Mouse (Mus musculus) urinary bladder, postnatal 10 days (tissue): ENCODE data around the gene Ifnlr1.
"Not testable (repeated sequence)": the region's sequence is repeated elsewhere in the genome, so short reads cannot be mapped to it uniquely, and the experiment has no call there.

Experiments
- DNase-seq: peaks from one replicate; pipeline ENCODE4 v3.0.0; 2022; ENCODE audit warnings: low spot score

Ifnlr1 gene

DNA sequence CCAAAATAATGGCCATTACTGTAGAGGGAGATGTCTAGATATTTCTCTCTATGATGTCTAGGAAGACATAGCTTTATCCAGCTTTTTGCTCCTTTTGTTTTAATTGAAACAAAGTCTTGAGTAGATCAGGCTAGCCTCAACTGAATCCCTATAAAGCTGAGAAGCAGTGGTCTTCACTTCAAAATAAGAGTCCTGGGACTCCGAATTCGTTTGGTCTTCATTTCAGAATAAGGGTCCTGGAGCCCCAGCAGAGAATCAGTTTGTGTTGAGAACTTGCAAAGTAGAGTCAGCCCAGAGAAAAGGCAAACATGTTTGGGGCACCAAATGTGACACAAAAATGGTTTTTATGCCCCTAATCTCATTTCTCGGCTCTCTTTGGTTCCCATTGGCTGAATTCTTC lies 1.4 kb upstream of the Ifnlr1 start:
- no peak for DNase-seq

DNA sequence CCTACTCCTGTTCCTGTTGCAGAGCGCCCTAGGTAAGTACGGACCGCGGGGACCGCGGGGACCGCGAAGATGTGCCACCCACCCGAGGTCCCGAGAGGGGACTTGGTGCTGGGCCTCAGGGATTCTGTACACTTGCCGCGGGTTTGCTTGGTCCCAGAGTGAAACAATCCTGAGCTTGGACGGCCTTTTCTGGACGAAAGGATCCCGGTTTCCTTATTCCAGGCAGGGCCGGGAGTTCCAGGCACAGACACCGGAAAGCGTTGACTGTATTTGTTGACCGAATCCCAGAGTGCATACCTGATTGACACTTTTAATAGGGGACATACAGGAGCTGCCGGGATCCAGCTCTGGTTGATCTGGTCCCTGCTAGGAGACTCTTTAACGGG lies 474 bp downstream of the Ifnlr1 start:
- no peak for DNase-seq

DNA sequence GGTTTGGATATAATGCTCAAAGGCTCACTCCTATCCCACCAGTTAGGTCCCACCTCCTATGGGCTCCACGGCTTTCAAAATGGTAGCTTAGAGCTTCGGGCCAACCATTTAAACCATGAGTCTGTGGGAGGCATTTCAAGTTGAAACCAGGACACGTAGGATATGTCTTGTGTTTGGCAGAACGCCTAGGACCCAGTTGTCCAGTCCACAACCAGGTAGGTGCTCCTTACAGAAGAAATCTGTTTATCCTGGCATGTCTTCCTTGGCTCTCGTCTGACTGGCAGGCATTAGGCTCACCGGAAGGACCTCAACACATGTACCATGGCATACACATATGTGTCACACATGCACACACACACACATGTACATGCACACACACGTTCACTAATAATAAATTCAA lies 3.7 kb downstream of the Ifnlr1 start:
- DNase-seq = no peak

DNA sequence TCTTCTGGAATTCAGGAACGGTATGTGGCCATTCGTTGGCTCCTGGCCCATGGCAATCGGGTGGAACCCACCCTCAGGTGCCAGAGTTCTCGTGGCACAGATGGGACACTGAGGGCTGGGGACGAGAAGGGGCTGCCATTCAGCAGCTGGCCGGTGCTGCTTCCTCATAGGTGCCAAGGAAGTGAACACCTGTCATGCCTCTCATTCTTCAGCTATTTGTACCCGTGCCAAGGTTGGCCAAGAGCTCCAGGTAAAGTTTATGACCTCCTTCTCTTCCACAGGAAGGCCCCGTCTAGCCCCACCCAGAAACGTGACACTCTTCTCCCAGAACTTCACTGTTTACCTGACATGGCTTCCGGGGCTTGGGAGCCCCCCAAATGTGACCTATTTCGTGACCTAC lies 4.2 kb downstream of the Ifnlr1 start:
- no peak for DNase-seq

DNA sequence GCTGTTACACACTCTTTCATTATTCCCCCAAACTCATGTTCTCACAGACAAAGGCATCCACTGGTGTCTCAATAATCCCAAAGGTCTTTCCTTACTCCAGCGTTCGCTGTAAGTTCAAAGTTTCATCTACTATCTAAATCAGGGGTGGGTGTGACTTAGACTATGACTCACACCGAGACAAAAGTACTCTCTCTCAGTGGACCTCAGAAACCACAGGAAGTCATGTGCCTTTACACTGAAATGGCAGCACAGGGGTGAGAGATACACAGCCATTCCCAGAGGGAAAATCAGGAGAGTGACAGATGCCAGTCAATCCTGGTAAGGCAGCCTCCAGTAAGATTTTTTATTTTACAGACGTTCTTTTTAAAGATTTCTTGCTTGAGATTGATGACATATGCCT lies 6.8 kb downstream of the Ifnlr1 start:
- DNase-seq = no peak

DNA sequence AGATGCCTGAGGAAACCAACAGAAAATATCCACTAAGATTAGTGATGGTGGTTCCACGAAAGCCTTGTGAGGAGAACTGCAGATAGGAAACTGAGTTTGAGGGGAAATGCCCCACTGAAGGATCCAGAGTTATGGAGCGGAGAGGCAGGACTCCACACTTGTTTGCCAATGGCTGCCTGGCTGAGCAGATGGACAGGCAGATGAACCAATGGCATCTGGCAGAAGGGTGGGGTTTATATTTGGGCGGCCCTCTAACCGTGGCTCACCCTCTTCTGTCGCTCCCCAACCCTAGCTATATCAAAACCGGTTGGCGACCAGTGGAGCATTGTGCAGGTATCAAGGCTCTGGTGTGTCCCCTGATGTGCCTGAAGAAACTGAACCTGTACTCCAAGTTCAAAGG lies 12.4 kb downstream of the Ifnlr1 start:
- DNase-seq = no peak

DNA sequence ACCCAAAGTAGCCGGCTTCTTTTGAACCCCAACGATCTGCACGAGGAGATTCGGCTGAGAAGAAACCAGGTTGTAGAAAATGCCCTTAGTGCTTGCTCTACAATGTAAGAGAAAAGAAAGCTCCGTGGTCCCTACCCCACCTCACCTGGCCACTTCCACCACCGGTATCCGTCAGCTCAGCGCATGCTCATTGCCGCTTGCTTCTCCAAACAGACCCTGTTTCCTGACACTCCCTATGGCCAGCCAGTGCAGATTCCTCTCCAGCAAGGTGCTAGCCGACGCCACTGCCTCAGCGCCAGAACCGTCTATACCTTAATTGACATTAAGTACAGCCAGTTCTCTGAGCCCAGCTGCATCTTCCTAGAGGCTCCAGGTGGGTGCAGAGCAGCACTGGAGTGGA lies 17.4 kb downstream of the Ifnlr1 start:
- no peak for DNase-seq

DNA sequence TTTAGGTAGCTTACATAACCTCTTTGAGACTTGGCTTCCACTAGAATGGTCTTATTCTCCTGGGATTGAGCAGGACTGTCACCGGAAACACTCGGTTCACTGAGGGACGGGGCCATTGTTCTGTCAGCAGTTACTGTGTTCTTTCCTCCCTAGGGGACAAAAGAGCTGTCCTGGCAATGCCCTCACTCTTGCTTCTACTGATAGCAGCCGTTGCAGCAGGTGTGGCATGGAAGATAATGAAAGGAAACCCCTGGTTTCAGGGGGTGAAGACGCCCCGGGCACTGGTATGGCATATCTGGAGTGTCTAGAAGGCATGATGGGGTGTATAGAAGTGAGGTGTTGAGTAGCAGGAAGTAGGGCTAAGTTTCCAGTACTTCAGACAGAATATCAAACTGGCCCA lies 17.9 kb downstream of the Ifnlr1 start:
- no peak for DNase-seq

DNA sequence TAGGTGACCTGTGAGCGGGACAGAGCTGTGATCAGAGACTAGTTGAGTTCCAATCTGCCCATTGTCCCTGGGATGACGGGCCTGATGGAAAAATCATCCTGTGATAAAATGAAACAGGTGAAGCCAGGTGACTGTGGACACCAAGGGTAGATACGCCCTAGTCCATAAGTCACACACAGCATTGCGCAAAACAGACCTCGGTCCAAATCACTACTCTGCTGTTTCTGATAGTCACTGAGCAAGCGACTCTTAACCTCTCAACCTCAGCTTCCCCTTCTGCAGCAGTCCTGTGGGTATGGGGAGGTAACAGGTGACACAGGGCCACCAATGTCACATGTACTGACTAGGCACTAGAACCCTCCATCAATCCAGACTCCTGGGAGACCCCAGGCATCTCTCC lies 20.0 kb downstream of the Ifnlr1 start:
- DNase-seq = no peak

DNA sequence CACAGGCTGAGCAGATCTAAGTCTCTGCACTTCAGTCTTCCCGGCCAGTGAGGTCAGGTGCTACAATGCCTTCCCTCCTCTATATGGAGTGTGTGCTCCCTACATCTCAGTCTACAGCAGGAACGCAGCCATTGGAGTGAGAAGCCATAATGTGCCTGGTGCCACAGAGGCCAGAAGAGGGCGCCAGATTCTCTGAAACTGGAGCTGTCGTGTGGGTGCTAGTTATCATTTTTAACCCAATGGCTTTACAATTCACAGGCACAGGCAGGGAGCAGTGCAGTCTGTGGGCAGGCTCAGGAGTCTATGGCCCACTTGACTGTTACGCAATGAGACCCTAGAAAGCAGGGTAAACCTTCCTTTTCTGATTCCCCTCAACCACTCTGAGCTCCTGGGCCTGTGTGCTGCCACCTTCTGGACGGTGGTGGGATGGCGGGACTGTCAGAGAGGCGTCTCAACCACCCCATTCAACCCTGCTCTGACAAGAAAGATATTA lies 23.0 kb downstream of the Ifnlr1 start:
- DNase-seq = peak; percentile 38

DNA sequence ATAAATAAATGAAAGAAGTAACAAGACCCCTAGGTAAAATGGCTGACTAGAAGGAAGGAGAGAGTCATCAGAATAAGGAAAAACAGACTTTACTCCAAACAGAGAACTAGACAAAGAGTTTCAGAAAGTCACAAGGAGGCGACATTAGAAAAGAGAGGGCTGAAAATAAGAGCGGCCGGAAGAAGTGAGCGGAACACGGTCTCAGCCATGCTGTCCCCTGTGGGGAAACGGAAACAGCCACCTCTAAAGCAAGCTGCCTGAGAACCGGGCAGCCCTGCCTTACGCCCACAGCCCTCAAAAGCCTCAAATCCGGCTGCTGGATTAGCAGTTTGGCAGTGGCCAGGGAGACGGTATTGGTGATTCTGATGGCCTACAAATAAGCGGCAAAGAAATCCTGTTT lies 23.5 kb downstream of the Ifnlr1 start:
- no peak for DNase-seq

DNA sequence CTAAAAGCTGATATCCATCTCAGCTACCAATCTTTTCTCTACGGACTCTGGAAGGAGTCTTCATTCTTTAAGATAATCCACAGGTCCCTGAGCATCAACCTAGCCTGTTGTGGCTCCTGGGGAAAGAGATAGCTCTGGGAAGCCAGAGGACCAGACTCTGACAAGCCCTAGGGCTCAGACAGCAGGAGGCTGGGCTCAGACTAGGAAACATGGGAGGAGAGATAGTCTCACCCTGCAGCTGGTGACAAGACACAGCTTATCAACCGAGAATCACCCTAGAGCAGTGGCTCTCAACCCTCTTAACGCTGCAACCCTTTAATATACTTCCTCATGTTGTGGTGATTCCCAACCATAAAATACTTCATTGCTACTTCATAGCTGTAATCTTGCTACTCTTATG lies 24.3 kb downstream of the Ifnlr1 start:
- no peak for DNase-seq

DNA sequence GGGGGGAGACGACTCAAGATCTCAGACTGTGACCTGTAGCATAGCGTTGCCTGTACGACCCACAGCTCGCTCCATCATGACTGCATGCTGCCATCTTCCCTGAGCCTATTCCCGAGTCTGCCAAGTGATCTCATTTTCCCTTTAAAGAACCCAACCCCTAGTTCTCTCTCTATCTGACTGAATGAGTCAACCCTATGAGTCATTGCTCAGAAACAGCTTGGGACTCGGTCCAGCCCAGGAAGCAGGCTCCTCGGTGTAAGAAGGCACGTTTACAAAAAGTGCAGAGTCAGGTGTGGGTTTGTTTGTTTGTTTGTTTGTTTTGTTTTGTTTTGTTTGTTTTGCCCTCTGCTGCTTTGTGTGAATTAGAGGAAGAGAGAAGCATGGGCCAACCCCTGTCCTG lies 28.7 kb downstream of the Ifnlr1 start:
- DNase-seq = no peak

DNA sequence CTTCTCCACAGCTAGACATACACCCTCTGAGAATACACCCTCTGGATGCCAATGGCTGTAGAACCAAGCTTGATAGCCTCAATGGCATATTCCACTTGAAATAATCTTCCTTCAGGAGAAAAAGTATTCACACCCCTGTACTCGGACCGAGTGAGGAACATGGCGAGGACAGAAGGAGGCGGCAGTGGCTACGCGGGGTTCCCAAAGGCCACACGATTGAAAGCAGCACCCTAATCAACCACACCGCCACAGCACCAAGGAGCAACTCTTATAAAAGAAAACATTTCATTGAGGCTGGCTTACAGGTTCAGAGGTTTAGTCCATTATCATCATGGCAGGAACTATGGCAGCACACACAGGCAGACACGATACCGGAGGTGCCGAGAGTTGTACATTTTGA lies 30.4 kb downstream of the Ifnlr1 start:
- not testable (repeated sequence) for DNase-seq

DNA sequence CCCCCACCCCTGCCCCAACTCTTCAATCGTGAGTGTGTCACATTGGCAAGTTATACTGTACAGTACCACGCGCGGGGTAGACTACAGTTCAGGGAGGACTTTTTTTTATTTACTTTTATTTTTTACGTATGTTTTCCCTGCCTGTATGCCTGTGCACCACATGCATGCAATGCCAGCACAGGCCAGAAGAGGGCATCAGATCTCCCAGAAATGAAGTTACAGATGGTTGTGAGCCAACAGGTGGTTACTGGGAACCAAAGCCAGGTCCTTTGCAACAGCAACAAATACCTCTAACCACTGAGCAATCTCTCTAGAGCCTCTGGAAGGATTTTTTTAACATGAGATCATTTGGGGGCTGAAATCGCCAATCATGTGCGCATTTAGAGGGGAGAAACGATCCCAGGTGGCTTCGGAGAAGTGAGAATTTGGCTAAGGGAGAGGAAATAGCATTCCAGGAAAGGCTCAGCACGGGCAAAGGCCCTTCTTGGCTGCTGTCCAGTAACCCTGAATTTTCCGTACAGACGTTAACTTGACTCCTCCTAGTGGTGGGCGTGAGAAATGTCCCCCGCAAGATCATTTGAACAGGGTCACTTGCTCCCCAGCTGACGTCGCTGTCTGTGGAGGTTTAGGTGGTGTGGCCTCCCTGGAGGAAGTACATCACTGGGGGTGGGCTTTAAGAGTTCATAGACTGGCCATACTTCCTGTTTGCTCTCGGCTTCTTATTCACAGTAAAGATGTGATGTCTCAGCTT lies 36.6 kb downstream of the Ifnlr1 start:
- DNase-seq = no peak

DNA sequence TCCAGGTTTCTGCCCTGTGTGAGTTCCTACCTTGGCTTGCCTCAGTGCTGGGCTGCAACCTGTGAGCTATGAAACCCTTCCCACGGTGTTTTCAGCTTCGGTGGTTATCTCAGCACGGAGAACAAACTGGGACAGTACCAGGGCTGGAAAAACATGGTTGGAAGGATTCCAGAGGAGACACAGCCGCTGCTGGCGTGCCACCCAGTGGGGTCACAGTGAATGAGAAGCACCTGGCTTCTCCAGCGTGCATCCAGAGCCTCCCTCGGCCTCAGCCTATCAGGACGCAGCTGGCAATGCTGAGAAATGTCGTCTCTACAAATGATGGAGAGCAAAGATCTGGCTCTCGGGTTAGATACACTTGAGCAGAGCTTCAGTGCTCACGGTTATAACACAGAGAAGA lies 40.3 kb downstream of the Ifnlr1 start:
- no peak for DNase-seq

DNA sequence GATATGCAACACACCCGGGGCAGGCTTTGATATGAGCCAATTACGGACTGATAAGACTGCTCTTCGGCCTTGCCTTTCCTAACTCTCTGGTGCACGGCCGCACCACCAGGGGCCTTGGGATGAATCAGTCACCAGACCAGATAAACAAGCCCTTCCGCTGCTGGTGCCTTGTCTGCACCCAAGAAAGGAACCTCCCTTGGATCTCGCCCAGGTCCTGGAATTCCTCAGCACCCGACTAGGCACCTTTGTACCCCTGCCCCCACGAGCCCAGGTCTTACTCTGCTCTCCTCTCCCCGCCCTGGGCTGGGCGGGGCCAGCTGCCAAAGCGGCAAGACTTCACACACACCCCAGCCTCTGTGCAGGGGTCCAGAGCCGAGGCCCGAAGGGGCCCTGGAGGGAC lies 41.7 kb downstream of the Ifnlr1 start, which contains the start of gene Il22ra1:
Il22ra1 (plus strand) TSS at position 356 of the 400 bp plus-strand sequence.
- no peak for DNase-seq

DNA sequence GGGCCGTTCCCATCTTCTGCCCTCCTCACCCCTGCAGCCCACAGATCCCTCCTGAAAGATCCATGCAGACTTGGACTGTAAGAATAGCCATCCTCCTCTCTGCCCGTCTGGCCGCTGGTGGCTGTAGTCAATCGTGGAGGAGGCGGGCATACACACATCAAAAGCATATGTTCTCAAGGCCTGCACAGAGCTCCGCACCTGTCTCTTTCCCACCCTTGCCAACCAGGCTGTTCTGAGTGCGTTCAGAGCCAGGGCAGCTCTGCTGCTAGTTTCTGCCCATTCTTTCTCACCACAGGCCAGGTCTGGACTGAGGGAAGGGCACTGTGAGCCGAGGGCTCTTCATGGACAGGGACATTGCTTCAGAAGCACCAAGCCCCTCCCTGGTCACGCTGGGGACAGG lies 44.1 kb downstream of the Ifnlr1 start:
- no peak for DNase-seq

DNA sequence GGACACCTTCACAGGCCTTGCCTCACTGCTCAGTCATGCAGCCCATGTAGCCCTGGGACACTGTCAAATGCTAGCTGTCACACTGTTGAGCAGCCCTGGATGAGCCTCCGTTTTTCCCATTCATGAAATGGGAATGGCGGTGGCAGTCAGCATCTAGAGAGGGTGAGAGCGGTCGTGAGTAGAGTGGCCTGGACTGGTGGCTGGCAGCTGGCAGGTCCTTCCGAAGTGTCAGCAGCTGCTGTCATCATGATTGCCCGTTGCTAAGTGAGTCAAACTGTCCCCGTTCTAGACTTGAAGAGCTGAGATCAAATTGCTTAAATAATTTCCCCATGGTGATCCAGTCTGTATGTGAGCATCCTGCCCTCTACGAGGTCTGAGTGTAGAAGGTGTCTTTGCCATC lies 44.9 kb downstream of the Ifnlr1 start:
- DNase-seq = no peak

DNA sequence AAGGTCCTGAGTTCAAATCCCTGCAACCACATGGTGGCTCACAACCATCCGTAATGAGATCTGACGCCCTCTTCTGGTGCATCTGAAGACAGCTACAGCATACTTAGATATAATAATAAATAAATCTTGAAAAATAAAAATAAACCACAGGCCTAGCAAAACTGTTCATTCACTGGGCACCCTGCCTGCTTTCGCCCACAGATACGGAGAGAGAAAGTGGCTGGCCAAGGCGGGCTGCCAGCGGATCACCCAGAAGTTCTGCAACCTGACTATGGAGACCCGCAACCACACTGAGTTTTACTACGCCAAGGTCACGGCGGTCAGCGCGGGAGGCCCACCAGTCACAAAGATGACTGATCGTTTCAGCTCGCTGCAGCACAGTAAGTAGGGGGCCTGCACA lies 47.8 kb downstream of the Ifnlr1 start:
- no peak for DNase-seq

DNA sequence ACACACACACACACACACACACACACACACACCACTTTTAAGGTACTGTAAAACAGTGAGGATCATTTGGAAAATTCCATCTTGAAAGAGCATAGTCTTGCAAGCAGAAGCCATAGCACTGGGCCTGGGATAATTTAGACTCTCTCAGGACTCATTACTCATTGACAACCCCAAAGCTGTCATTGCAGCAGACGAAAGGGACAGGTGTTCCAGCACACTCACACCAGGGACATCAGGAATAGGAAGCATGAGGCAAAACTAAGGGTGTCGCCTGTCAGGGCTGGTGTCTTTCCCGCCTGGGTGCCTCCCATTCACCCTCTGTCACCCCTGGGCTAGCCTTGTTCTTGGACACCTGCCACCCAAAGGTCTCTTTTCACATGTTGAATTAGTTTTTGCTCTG lies 50.8 kb downstream of the Ifnlr1 start:
- no peak for DNase-seq

DNA sequence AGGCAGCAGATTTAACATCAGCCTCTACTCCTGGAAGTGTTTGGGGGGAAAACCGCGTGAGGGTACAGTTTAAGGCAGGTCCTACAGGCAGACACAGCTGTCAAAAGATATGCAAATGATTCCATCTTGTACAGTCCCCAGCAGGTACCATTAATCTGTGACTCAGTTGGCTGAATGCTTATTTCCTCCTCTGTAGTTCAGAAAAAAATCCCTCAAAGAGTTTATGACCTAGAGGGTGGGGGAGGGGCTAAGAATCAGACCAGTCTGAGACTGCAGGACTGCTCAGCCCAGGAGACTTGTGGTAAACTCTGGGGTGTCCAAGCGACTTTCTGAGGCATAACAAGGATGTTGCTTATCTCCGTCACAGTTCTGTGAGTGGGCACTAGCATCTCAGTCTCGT lies 52.1 kb downstream of the Ifnlr1 start:
- no peak for DNase-seq

DNA sequence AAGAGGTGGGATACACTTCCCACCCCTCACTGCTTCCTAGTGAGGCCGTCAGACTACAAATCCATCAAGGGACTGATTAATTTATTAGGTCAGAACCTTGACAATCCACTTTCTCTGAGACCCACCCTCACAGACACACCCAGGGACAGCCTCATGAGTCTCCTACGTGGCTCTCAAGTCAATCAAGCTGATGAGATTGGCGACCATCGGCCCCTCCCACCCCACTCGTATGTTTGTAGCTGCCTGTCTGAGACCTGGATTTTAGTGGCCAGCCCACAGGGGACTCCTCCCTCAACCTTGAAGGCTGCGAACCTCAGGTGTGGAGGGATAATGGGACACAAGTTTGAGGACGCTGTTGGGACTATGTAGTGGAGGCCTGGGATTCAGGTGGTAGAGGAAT lies 53.1 kb downstream of the Ifnlr1 start:
- no peak for DNase-seq

DNA sequence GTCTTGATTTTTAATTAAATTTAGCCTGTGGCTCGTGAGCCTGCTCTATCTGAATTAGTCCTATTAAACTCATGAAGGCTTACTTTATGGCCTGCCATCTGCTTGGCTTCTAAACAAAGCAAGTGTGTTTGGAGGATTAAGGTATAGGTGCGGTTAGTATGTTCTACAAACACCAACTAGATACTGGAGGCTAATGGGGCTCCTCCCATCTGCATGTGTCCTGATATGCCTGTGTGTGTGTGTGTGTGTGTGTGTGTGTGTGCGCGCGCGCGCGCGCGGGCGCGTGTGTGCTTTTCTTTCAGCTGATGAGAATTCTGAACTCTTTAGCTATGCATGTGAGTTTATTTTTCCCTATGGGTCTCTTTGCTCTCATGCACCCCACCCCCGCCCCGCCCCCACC lies 53.6 kb downstream of the Ifnlr1 start:
- no peak for DNase-seq
